Mouse (Mus musculus) hindbrain, embryonic 16.5 days (tissue): ENCODE measurements around the gene Chpt1. TPM values are rescaled to one million over a fixed set of nuclear protein-coding genes. Genes with fewer than 3 reads are reported as not detected.
A peak's percentile ranks its signal among the peaks of the same experiment; 100 is the strongest.

ENCODE experiments used
- ATAC-seq: fragments of 200-750 bp; cut with Nextera tagmentation; 2 replicates; pipeline ENCODE4 v1.8.0; 2017; ENCODE audit warnings: moderate TSS enrichment, moderate library complexity
- H3K27ac ChIP-seq: fragments of 300-500 bp; sonication (generic); 2 replicates; pipeline ENCODE4 v1.5.1; 2014; ENCODE audit warnings: low read depth, mild to moderate bottlenecking, control low read depth, low read length, moderate library complexity
- H3K27me3 ChIP-seq: fragments of 300-500 bp; sonication (generic); replicated peaks from 2 replicates; pipeline ENCODE4 v1.6.1; 2014; ENCODE audit warnings: low read length; ENCODE audit not compliant: control insufficient read depth, insufficient read depth
- H3K36me3 ChIP-seq: fragments of 300-500 bp; sonication (generic); 2 replicates; pipeline ENCODE4 v1.6.1; 2014; ENCODE audit warnings: mild to moderate bottlenecking, low read length, moderate library complexity, mixed read lengths; ENCODE audit not compliant: control insufficient read depth, insufficient read depth
- H3K4me1 ChIP-seq: fragments of 300-500 bp; sonication (generic); 2 replicates; pipeline ENCODE4 v1.6.1; 2014; ENCODE audit warnings: low read depth, low read length; ENCODE audit not compliant: control insufficient read depth, insufficient read depth
- H3K4me2 ChIP-seq: fragments of 300-500 bp; sonication (generic); 2 replicates; pipeline ENCODE4 v1.6.1; 2014; ENCODE audit warnings: mild to moderate bottlenecking, low read length, control low read depth, moderate library complexity
- H3K4me3 ChIP-seq: fragments of 300-500 bp; sonication (generic); 2 replicates; pipeline ENCODE4 v1.5.1; 2014; ENCODE audit warnings: mild to moderate bottlenecking, low read length, control low read depth, moderate library complexity
- H3K9ac ChIP-seq: fragments of 300-500 bp; sonication (generic); 2 replicates; pipeline ENCODE4 v1.6.1; 2014; ENCODE audit warnings: low read depth, mild to moderate bottlenecking, control low read depth, low read length, moderate library complexity
- H3K9me3 ChIP-seq: fragments of 300-500 bp; sonication (generic); 2 replicates; pipeline ENCODE4 v1.6.1; 2014; ENCODE audit warnings: mild to moderate bottlenecking, low read length, moderate library complexity; ENCODE audit not compliant: control insufficient read depth
- WGBS: fragments of 180-500 bp; shearing (Covaris S2); extraction: QIAGEN DNeasy Blood & Tissue Kit; methylation state at CpG from one replicate; pipeline ENCODE4 v1.1.7; 2014; 5-methylcytosine and 5-hydroxymethylcytosine counted together
- polyA plus RNA-seq: library from polyadenylated mRNA; unstranded; fragments of >200 nt; fragmentation: Nextera tagmentation; extraction: Ambion mirVana; gene quantifications from 2 replicates; pipeline ENCODE4 v1.2.1, GENCODE M21; 2015

The Chpt1 gene
- polyA plus RNA-seq, 1 experiment from 2014 or later = 11.6 TPM

- Histone ChIP-seq H3K9me3 (no peaks in the 10 kb centered on the region), H3K4me2 (no peak overlapping the region), H3K27ac (no peak overlapping the region), H3K27me3 (no peaks in the 10 kb centered on the region), H3K4me3 (no peak overlapping the region), H3K9ac (no peak overlapping the region), H3K36me3 (no peaks in the 10 kb centered on the region), H3K4me1 (no peaks in the 10 kb centered on the region)
- WGBS = 39% methylated on average over 2 of the region's 2 CpGs
- ATAC-seq = no peak
These were observed 10.6 kb upstream of the Chpt1 start for GRCm38 (mm10) chr10:88514495-88514894.

DNA sequence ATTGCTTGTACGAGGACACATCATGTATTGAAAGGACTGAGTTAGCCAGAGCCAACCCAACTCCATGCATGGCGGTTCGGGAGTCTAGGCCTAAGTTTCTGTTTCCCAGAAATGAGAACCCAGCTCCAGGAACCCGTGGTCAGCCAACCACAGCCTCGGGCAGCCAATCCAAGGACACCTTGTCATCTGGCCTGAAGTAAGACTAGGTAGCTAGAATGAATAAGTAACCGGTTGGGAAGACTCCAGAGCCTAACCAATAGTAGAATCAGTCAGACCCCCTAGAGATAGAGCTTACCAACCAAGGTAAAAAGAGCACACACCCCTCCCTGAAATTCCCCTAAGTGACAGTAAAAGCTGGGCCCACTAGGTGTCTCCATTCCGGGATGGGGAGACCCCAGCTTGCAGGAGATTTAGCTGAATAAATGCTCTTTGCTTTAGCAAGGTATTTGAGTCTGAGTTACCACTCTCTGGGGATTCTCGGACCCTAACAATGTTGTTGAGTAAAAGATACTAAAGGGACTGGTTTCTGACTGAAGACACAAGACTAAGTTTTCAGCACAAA, 9.8 kb upstream of the Chpt1 start:
- 72% methylated on average over 8 of the region's 8 CpGs for WGBS
- H3K9ac ChIP-seq = no peak overlapping the region
- no peak for ATAC-seq
- H3K4me3 ChIP-seq = no peak overlapping the region
- H3K4me2 ChIP-seq = no peak overlapping the region
- no peaks in the 10 kb centered on the region for H3K27me3 ChIP-seq
- H3K9me3 ChIP-seq = no peaks in the 10 kb centered on the region
- no peak overlapping the region for H3K27ac ChIP-seq
- H3K36me3 ChIP-seq = no peaks in the 10 kb centered on the region
- no peaks in the 10 kb centered on the region for H3K4me1 ChIP-seq

GRCm38 (mm10) chr10:88511355-88511754, 7.5 kb upstream of the Chpt1 start:
- no peaks in the 10 kb centered on the region for H3K27me3 ChIP-seq
- no peak overlapping the region for H3K27ac ChIP-seq
- H3K9me3 ChIP-seq = no peaks in the 10 kb centered on the region
- H3K4me1 ChIP-seq = no peaks in the 10 kb centered on the region
- no peak overlapping the region for H3K9ac ChIP-seq
- H3K4me3 ChIP-seq = no peak overlapping the region
- WGBS = 95% methylated on average over 9 of the region's 9 CpGs
- H3K36me3 ChIP-seq = no peaks in the 10 kb centered on the region
- H3K4me2 ChIP-seq = no peak overlapping the region
- no peak for ATAC-seq

GRCm38 (mm10) chr10:88510503-88511271, 6.8 kb upstream of the Chpt1 start:
- no peaks in the 10 kb centered on the region for H3K4me1 ChIP-seq
- no peaks in the 10 kb centered on the region for H3K9me3 ChIP-seq
- no peak overlapping the region for H3K27ac ChIP-seq
- no peak overlapping the region for H3K4me2 ChIP-seq
- H3K9ac ChIP-seq = no peak overlapping the region
- no peaks in the 10 kb centered on the region for H3K27me3 ChIP-seq
- 75% methylated on average over 12 of the region's 12 CpGs for WGBS
- H3K36me3 ChIP-seq = no peaks in the 10 kb centered on the region
- ATAC-seq = no peak
- H3K4me3 ChIP-seq = no peak overlapping the region

DNA sequence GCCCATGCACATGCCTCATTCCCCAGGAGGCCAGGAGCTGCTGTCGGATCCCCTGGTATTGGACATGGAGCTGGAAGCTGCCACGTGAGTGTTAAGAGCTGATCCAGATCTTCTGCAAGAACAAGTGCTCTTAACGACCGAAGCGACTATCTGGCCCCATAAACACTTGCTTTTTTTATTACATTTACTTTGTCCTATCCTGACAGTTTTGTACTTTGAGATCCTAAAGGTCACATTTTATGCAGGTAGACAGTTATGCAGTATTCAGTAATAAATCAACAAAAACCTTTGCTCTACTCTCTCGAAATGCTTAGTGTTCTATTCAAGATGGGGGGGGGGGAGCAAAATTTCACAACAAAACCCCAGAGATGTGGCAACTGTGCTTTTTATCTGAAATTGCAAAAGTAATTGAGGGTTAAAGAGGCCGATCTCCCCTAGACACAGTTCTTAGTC, 3.8 kb upstream of the Chpt1 start:
- Histone ChIP-seq H3K36me3 (no peaks in the 10 kb centered on the region), H3K4me1 (peaks cover under 1% of the 10 kb centered on the region; the same call in 1 of the 2 replicates), H3K4me2 (no peak overlapping the region), H3K27ac (no peak overlapping the region), H3K27me3 (no peaks in the 10 kb centered on the region), H3K9ac (no peak overlapping the region), H3K9me3 (no peaks in the 10 kb centered on the region), H3K4me3 (no peak overlapping the region)
- WGBS = 79% methylated on average over 7 of the region's 7 CpGs
- ATAC-seq = no peak

DNA sequence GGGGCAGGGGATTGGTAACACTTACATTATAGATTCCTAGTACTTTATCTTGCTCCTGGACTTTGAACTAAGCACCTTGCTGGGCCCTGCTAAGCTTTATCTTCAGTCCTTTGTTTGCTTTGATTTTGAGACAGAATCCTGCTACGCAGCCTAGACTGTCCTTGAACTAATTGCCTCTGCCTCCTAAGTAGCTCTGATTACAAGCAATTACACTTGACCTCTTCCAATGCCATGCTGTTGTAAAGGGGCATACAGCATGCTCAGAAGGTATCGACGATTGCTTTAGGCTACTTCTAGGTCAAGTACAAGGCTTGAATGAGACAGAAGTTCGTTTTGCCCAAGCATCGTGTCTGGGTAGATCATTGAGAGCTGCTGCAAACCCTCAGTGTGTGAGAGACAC, 1.4 kb upstream of the Chpt1 start:
- ATAC-seq = no peak
- Histone ChIP-seq H3K4me2 (no peak overlapping the region), H3K9me3 (no peaks in the 10 kb centered on the region), H3K4me3 (no peak overlapping the region), H3K36me3 (no peaks in the 10 kb centered on the region), H3K27me3 (no peaks in the 10 kb centered on the region), H3K4me1 (peaks cover 10% of the 10 kb centered on the region), H3K27ac (no peak overlapping the region), H3K9ac (no peak overlapping the region)
- 80% methylated on average over 5 of the region's 5 CpGs for WGBS

DNA sequence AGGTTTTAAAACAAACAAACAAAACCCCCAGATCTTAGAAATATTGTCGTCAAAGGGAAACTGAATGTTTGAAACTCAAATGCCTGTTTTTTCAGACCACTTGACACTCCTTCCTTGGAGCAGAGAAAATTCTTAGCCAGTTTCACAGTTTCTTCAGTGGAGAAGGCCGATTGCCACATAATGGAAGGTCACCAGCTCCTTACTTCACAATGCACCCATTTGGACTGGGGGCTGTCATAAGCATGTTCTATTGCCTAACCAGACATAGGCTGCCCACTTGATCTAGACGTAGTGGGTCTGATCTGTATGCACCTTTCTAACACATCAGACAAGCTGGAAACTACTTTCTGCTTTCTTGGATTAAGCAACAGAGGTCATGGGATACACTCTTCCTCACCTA, 608 bp upstream of the Chpt1 start:
- H3K36me3 ChIP-seq = no peaks in the 10 kb centered on the region
- no peaks in the 10 kb centered on the region for H3K9me3 ChIP-seq
- no peak overlapping the region for H3K27ac ChIP-seq
- peak overlapping the region; percentile 75 for H3K4me2 ChIP-seq
- peaks cover 10% of the 10 kb centered on the region for H3K4me1 ChIP-seq
- H3K27me3 ChIP-seq = no peaks in the 10 kb centered on the region
- no peak for ATAC-seq
- H3K9ac ChIP-seq = no peak overlapping the region; the same call in 1 of the 2 replicates
- WGBS = 49% methylated on average over 3 of the region's 3 CpGs
- H3K4me3 ChIP-seq = no peak overlapping the region

DNA sequence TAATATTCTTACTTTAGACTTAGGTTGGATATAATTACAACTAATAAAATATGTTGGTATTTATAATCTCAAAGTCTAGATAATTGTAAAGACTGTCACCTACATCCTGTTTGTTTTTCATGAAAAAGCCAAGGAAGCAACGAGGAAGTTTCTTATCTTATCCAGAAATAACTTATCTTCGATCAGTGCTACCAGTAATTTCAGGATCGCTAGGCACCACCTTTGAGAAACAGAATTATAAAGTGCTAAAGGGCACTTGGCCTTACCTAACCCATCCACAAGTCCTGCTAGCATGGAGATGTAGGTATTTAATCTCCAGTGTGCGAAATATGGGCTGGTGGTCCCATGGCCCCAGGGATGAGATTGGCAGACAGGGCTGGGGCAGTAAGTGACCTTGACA, 954 bp downstream of the Chpt1 start:
- Histone ChIP-seq H3K9me3 (no peaks in the 10 kb centered on the region), H3K27me3 (no peaks in the 10 kb centered on the region), H3K4me3 (peak overlapping the region; percentile 78), H3K4me2 (peak overlapping the region; percentile 75), H3K27ac (peak overlapping the region; percentile 74; the same call in 1 of the 2 replicates), H3K4me1 (peaks cover 10% of the 10 kb centered on the region), H3K36me3 (no peaks in the 10 kb centered on the region), H3K9ac (peak overlapping the region; percentile 90)
- WGBS = 49% methylated on average over 4 of the region's 4 CpGs
- no peak for ATAC-seq

GRCm38 (mm10) chr10:88501886-88502765, 1.7 kb downstream of the Chpt1 start:
- Histone ChIP-seq H3K27me3 (no peaks in the 10 kb centered on the region), H3K36me3 (no peaks in the 10 kb centered on the region), H3K27ac (no peak overlapping the region), H3K4me3 (no peak overlapping the region), H3K4me1 (peaks cover 10% of the 10 kb centered on the region), H3K9ac (no peak overlapping the region), H3K4me2 (peak overlapping the region; percentile 75), H3K9me3 (no peaks in the 10 kb centered on the region)
- 61% methylated on average over 13 of the region's 13 CpGs for whole genome bisulfite sequencing
- no peak for ATAC-seq
